Mouse (Mus musculus) midbrain, embryonic 10.5 days (tissue): ENCODE data around the gene Plcb4. TPM values are rescaled to one million over a fixed set of nuclear protein-coding genes. Genes with fewer than 3 reads are reported as not detected.

Source experiments
- DNase-seq: peaks from one replicate; pipeline ENCODE4 v3.0.0-alpha.2; 2017; ENCODE audit warnings: low spot score
- H3K27ac ChIP-seq: fragments of 300-500 bp; sonication (generic); replicated peaks from 2 replicates; pipeline ENCODE4 v1.5.1; 2016; ENCODE audit warnings: mild to moderate bottlenecking
- H3K27me3 ChIP-seq: fragments of 300-500 bp; sonication (generic); 2 replicates; pipeline ENCODE4 v1.6.1; 2016; ENCODE audit warnings: low read depth, mild to moderate bottlenecking; ENCODE audit not compliant: poor library complexity, severe bottlenecking
- H3K36me3 ChIP-seq: fragments of 300-500 bp; sonication (generic); 2 replicates; pipeline ENCODE4 v1.6.1; 2016; ENCODE audit warnings: mild to moderate bottlenecking, moderate library complexity
- H3K4me1 ChIP-seq: fragments of 300-500 bp; sonication (generic); 2 replicates; pipeline ENCODE4 v1.6.1; 2016
- H3K4me3 ChIP-seq: fragments of 300-500 bp; sonication (generic); 2 replicates; pipeline ENCODE4 v1.5.1; 2016; ENCODE audit warnings: mild to moderate bottlenecking, moderate library complexity
- H3K9me3 ChIP-seq: fragments of 300-500 bp; sonication (generic); replicated peaks from 2 replicates; pipeline ENCODE4 v1.6.1; 2016; ENCODE audit warnings: mild to moderate bottlenecking
- WGBS: fragments of 180-500 bp; shearing (Covaris S2); methylation state at CpG from one replicate; pipeline ENCODE4 v1.1.7; 2016; 5-methylcytosine and 5-hydroxymethylcytosine counted together
- polyA plus RNA-seq: library from polyadenylated mRNA; unstranded; fragments of >200 nt; fragmentation: Nextera tagmentation; extraction: Ambion mirVana; gene quantifications from 2 replicates; pipeline ENCODE4 v1.2.1, GENCODE M21; 2016

Plcb4 gene
- polyA plus RNA-seq, 1 experiment from 2014 or later, result 17.5 TPM

DNA sequence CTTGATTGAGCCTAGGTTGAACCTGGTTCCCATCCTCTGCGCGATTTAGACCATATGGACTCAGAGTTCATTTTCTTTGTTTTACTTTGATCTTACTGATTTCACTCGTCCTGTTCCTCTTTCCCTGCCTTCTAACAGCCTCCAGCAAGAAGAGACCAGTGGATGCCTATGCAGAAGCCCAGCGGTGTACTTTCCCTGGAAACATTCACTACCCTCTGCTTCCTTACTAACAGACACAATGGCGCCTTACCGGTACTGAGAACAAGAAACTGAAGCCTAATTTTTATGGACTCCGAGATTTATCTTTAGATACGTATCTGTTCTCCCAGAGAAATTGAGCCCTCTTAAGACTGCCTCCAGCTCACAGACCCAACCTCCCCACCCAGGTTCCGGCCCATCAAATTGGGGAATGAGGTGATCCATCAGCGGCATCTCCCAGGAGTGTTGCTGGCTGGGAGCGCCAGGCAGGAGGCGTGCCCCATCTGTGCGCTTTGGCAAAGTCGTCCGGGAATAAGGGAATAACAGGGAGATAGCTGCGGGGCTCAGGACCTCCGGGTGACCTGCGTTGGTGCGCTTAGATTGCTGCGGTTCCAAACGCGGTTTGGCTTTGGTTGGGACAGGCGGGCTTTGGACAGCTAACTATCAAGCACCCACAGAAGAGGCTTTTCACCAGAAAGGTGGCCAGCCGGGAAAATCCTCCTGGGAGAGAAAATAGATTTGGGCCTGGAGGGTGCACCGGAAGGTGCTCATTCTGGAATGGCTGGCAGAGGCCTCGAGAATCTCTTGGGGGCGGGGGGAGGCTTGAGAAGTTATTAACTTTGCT lies 392.2 kb downstream of the Plcb4 start:
- 20% methylated on average over 27 of the region's 27 CpGs for WGBS
- peaks cover 43% of the 10 kb centered on the region for H3K27me3 ChIP-seq
- H3K4me1 ChIP-seq, result peaks cover 16% of the 10 kb centered on the region
- DNase-seq, result peak; percentile 20
- H3K27ac ChIP-seq, result no peak overlapping the region
- H3K9me3 ChIP-seq, result no peaks in the 10 kb centered on the region
- H3K36me3 ChIP-seq, result no peaks in the 10 kb centered on the region
- H3K4me3 ChIP-seq, result peak overlapping the region; percentile 45

DNA sequence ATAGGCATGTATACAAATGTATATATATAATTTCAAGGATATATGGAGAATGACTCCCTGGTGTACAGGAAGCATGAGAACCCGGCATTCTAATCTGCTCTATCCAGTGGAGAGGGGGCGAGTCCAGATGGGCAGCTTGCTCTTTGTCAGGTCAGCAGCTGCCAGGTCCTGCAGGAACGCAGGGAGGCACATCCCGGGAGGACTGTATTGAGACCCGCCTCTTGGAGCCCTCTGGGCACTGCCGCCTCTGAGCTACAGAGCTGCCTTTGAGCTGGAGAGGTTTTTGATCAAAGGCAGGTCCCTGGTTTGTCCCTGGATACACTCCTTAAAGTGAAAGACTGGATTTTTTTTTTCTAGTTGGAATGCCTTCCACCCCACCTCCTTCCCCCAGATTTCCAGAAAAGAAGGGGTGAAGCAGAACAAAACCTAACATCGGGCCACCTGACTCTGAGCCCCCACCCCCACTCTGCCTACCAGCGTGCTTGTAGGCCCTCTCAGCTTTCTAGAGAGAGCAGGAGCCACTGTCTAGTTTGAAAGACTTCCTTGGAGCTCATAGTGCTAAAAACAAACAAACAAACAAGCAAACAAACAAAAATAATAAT lies 393.0 kb downstream of the Plcb4 start, which contains the start of gene Lamp5:
Gene Lamp5 (plus strand): TSS at position 552 of the 602 bp plus-strand sequence.
- Histone ChIP-seq H3K9me3 (no peaks in the 10 kb centered on the region), H3K27ac (no peak within 1 kb of the TSS), H3K4me1 (peaks cover 16% of the 10 kb centered on the region), H3K4me3 (peak within 1 kb of the TSS; percentile 45), H3K27me3 (peaks cover 49% of the 10 kb centered on the region), H3K36me3 (no peaks in the 10 kb centered on the region)
- WGBS, result under 1% methylated on average over 8 of the region's 8 CpGs
- DNase-seq, result peak; percentile 50

DNA sequence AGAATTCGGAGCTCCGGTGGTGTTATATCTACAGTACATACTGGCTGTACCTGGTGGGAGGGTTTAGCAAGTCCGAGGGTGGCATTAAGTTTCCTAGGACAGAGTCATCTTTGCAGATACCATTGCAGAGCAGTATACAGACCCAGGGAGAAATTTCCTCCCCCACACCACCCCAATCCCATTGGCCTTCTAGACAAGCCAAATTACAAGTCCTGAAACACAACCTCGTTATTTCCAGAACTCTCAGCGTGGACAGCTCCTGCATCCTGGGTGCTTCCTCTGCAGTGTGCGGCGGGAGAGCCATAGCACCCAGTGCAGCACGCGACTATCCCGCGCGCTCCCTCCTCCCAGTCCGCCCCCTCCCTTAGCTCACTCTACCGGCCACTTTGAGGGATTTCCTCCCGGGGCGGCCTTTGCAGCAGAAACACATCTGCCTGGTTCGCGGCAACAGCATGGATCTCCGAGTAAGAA lies 399.1 kb downstream of the Plcb4 start:
- Histone ChIP-seq H3K27ac (no peak overlapping the region), H3K4me3 (peak overlapping the region; percentile 54), H3K27me3 (peaks cover 63% of the 10 kb centered on the region), H3K9me3 (no peaks in the 10 kb centered on the region), H3K36me3 (no peaks in the 10 kb centered on the region), H3K4me1 (peaks cover 23% of the 10 kb centered on the region)
- DNase-seq, result peak; percentile 48
- 4% methylated on average over 19 of the region's 19 CpGs for WGBS

DNA sequence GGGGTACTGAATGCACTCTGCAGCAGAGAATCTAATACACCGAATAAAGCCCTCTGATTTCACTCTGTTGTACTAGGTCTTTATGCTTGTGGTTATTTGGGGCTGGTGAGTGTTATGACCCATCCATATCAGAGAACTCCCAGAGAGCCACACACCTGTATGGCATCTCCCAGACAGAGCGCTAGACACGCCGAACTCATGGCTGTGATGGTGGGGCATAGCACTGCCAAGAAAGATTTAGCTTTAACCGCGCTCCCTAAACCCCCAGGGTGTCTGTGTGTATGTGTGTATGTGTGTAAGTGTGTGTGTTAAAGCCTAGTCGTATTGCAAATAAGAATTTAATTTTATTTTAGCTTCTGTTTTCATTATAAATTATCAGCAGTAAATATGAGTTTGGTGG lies 399.6 kb downstream of the Plcb4 start:
- no peaks in the 10 kb centered on the region for H3K36me3 ChIP-seq
- peak; percentile 19 for DNase-seq
- H3K9me3 ChIP-seq, result no peaks in the 10 kb centered on the region
- H3K4me3 ChIP-seq, result peak overlapping the region; percentile 54
- H3K27ac ChIP-seq, result no peak overlapping the region
- WGBS, result 4% methylated on average over 7 of the region's 7 CpGs
- H3K4me1 ChIP-seq, result peaks cover 23% of the 10 kb centered on the region
- peaks cover 60% of the 10 kb centered on the region for H3K27me3 ChIP-seq

DNA sequence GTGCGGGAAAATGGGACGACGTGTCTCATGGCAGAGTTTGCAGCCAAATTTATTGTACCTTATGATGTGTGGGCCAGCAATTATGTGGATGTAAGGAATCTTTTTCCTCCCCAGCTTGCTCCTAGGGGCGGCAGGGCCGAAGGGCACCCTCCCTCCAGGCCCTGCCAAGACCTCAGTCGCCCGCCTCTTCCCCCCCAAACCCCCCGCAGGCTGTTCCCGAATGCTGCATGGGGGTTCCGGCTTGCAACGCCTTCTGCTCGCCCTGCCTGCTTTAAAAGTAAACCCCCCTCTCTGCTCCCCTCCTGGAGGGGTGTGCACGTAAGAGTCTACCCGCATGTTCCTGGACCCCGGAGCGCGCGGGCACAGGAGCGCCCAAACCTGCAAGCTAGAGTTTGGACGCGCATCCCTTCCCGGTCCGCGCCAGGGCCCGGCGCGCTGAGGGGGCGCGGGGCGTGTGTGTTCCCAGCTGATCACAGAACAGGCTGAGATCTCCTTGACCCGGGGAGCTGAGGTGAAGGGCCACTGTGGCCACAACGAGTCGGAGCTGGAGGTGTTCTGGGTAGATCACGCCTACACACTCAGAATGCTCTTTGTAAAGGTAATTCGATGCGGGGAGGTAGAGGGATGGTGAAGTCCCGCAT lies 400.3 kb downstream of the Plcb4 start:
- peak overlapping the region; percentile 54 for H3K4me3 ChIP-seq
- 1% methylated on average over 37 of the region's 37 CpGs for WGBS
- H3K36me3 ChIP-seq, result no peaks in the 10 kb centered on the region
- peaks cover 23% of the 10 kb centered on the region for H3K4me1 ChIP-seq
- H3K9me3 ChIP-seq, result no peaks in the 10 kb centered on the region
- H3K27me3 ChIP-seq, result peaks cover 60% of the 10 kb centered on the region
- H3K27ac ChIP-seq, result no peak overlapping the region
- peak; percentile 27 for DNase-seq
